Mouse (Mus musculus) MEL (cell line): ENCODE data around the gene Qdpr. TPM values are rescaled to one million over a fixed set of nuclear protein-coding genes. Genes with fewer than 3 reads are reported as not detected.

ENCODE experiments used
- DNase-seq: peaks from one replicate; pipeline ENCODE4 v3.0.0; 2011; ENCODE audit warnings: low read depth, low spot score
- H3K27ac ChIP-seq: 2 replicates; pipeline ENCODE4 v1.5.1; 2012; ENCODE audit warnings: low read depth, mild to moderate bottlenecking, control low read depth, low read length, moderate library complexity; ENCODE audit not compliant: control insufficient read depth
- H3K27me3 ChIP-seq, 2 experiments: fragments of 150-350 bp in 1 of 2; sonication (generic) in 1 of 2; 2 replicates each; pipeline ENCODE4 v1.6.1; 2012; ENCODE audit warnings: low read length in 2 of 2, mild to moderate bottlenecking in 2 of 2, improper control_type of control experiment in 1 of 2, moderate library complexity in 1 of 2; ENCODE audit not compliant: insufficient read depth in 2 of 2, control insufficient read depth in 1 of 2
- H3K36me3 ChIP-seq, 2 experiments: 2 replicates each; pipeline ENCODE4 v1.6.1; 2012 to 2014; ENCODE audit warnings: low read length in 2 of 2, improper control_type of control experiment in 1 of 2, inconsistent platforms in 1 of 2, mild to moderate bottlenecking in 1 of 2; ENCODE audit not compliant: insufficient read depth in 2 of 2, control insufficient read depth in 1 of 2
- H3K4me1 ChIP-seq, 2 experiments: fragments of 150-350 bp in 1 of 2; sonication (generic) in 1 of 2; 2 replicates each; pipeline ENCODE4 v1.6.1; 2012; ENCODE audit warnings: low read length in 2 of 2, improper control_type of control experiment in 1 of 2, mild to moderate bottlenecking in 1 of 2; ENCODE audit not compliant: insufficient read depth in 2 of 2, control insufficient read depth in 1 of 2
- H3K4me3 ChIP-seq, 2 experiments: fragments of 150-350 bp in 1 of 2; sonication (generic) in 1 of 2; 2 replicates each; pipeline ENCODE4 v1.5.1; 2012; ENCODE audit warnings: low read depth in 2 of 2, low read length in 2 of 2, mild to moderate bottlenecking in 2 of 2, moderate library complexity in 2 of 2, control low read depth in 1 of 2, improper control_type of control experiment in 1 of 2; ENCODE audit not compliant: control insufficient read depth in 1 of 2, insufficient read depth in 1 of 2
- H3K79me2 ChIP-seq: 2 replicates; pipeline ENCODE4 v1.6.1; 2012; ENCODE audit warnings: mild to moderate bottlenecking, low read length, moderate library complexity; ENCODE audit not compliant: control insufficient read depth, poor library complexity, insufficient read depth
- H3K9ac ChIP-seq: 2 replicates; pipeline ENCODE4 v1.6.1; 2012; ENCODE audit warnings: low read depth, mild to moderate bottlenecking, control low read depth, low read length, moderate library complexity; ENCODE audit not compliant: control insufficient read depth, poor library complexity, severe bottlenecking
- H3K9me3 ChIP-seq: fragments of 150-350 bp; sonication (generic); replicated peaks from 2 replicates; pipeline ENCODE4 v1.6.1; 2012; ENCODE audit warnings: mild to moderate bottlenecking, low read length, improper control_type of control experiment, moderate library complexity; ENCODE audit not compliant: insufficient read depth
- CHD1 ChIP-seq: IDR thresholded peaks from 2 replicates; pipeline ENCODE4 v1.6.1; 2012; ENCODE audit warnings: low read depth, mild to moderate bottlenecking, inconsistent platforms, low read length, improper control_type of control experiment
- EP300 ChIP-seq, 2 experiments: IDR thresholded peaks; 2 replicates each; pipeline ENCODE4 v1.6.1; 2011; ENCODE audit warnings: improper control_type of control experiment in 2 of 2, low read length in 2 of 2, low read depth in 1 of 2, mild to moderate bottlenecking in 1 of 2
- GATA1 ChIP-seq: IDR thresholded peaks from 2 replicates; pipeline ENCODE4 v1.6.1; 2011; ENCODE audit warnings: low read depth, low read length, improper control_type of control experiment
- MAFK ChIP-seq: IDR thresholded peaks from 2 replicates; pipeline ENCODE4 v1.6.1; 2011; ENCODE audit warnings: low read depth, mild to moderate bottlenecking, low read length, improper control_type of control experiment, borderline replicate concordance
- MXI1 ChIP-seq: IDR thresholded peaks from 2 replicates; pipeline ENCODE4 v1.6.1; 2011; ENCODE audit warnings: mild to moderate bottlenecking, low read depth, low read length, improper control_type of control experiment
- RAD21 ChIP-seq: IDR thresholded peaks from 2 replicates; pipeline ENCODE4 v1.6.1; 2011; ENCODE audit warnings: mild to moderate bottlenecking, low read depth, low read length, improper control_type of control experiment
- RCOR1 ChIP-seq: IDR thresholded peaks from 2 replicates; pipeline ENCODE4 v1.6.1; 2012; ENCODE audit warnings: low read depth, mild to moderate bottlenecking, inconsistent platforms, low read length, improper control_type of control experiment
- ZNF384 ChIP-seq: IDR thresholded peaks from 2 replicates; pipeline ENCODE4 v1.6.1; 2012; ENCODE audit warnings: low read depth, mild to moderate bottlenecking, inconsistent platforms, low read length, improper control_type of control experiment
- polyA plus RNA-seq, 2 experiments: library from polyadenylated mRNA; stranded (reverse) in 1 of 2; unstranded in 1 of 2; fragments of >175 nt in 1 of 2; fragments of >200 nt in 1 of 2; gene quantifications; 2 replicates each; pipeline versions ENCODE4 v1.2.1 to v1.2.4; 2012; ENCODE audit warnings: low replicate concordance in 2 of 2, low read depth in 1 of 2; ENCODE audit not compliant: insufficient read length in 2 of 2, insufficient read depth in 1 of 2, missing spikeins in 1 of 2
- total RNA-seq: library from RNA; depleted of rRNA; stranded (reverse); fragments of 300-350 nt; gene quantifications from 2 replicates; pipeline ENCODE4 v1.2.3, GENCODE M21; 2012; rRNA removed

Qdpr gene
- total and polyA plus RNA-seq, 3 experiments: 119 to 226 TPM; not detected in 1

DNA sequence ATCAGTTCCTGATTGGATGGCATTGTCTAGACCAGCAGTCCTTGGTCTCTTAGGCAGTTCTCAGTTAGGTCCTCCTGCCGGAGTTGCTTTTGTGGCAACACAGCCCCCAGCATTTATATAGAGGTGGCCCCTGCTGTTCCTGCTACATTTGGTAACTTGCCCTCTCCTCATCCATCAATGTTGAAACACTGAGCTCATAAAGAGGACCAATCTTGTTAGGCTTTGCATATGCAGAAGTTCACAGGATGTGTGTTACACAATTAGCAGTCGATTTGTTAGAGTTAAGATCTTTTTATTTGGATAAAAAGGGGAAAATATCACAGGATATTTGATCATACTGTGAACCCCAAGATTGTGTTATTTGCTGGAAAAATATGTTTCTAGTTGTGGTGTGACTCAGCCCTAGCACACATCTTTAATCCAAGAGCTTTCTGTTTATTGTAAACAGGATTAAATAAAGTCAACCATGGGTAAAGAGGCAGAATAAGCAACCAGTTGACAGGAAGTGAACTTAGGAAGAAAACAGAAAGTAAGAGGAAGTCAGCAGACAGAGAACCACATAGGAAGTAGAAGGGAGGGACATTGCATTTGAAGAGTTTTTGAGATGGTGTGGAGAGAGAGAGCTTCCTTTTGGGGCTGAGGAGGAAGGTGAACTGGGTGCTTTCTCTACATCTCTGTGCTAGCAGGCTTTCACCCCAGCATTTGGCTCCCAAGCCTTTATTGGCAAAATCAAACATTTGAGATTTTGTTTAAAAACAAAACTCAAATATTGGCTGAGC is 65.8 kb downstream of the Qdpr start:
- Histone ChIP-seq H3K4me1 (0 out of 4 replicates have a peak, but pooled peaks cover 0 to 5% of the 10 kb centered on the region in 2 experiments), H3K4me3 (no peak overlapping the region), H3K9me3 (no peaks in the 10 kb centered on the region), H3K27ac (no peak overlapping the region), H3K9ac (no peak overlapping the region), H3K79me2 (no peaks in the 10 kb centered on the region), H3K36me3 (peaks cover 0 to 5% of the 10 kb centered on the region in 2 experiments; a peak in 2 of 4 replicates)
- no peak for DNase-seq
- TF ChIP-seq EP300 (IDR thresholded peaks at IDR 0.05; ENCODE audit: low read depth in 1 of 2, low read length in 2 of 2) (no peak), RCOR1 (no peak), GATA1 (no peak), MXI1 (no peak), ZNF384 (no peak), CHD1 (no peak), RAD21 (no peak), MAFK (no peak)
- TF ChIP-seq, all 39 proteins: peak for 0
- H3K27me3 ChIP-seq: peaks cover 0 to 1% of the 10 kb centered on the region in 2 experiments; a peak in 1 of 4 replicates

Other genes starting within 250 kb of the Qdpr start
- not detected in 2 replicates for gene Clrn2, start 3.5 kb upstream of the Qdpr start, total RNA-seq
- gene Clrn2, start 3.5 kb upstream of the Qdpr start, polyA plus RNA-seq: not detected
- gene Lap3, start 43.1 kb upstream of the Qdpr start, total RNA-seq: 203 and 205 TPM in 2 replicates
- 100 to 1,000 TPM; 172 to 213 TPM for gene Lap3, start 43.1 kb upstream of the Qdpr start, polyA plus RNA-seq
- gene Med28, start 70.0 kb upstream of the Qdpr start, total RNA-seq: 192 and 195 TPM in 2 replicates
- 100 to 1,000 TPM in 1 of 2 experiments, not detected in 1; 177 TPM for gene Med28, start 70.0 kb upstream of the Qdpr start, polyA plus RNA-seq
- under 0.01 TPM in 1 of 2 replicates, not detected in the other for gene Fam184b, start 189.4 kb upstream of the Qdpr start, total RNA-seq
- under 1 TPM in 1 of 2 experiments, not detected in 1; 0.06 TPM for gene Fam184b, start 189.4 kb upstream of the Qdpr start, polyA plus RNA-seq
- 58.2 and 74.4 TPM in 2 replicates for gene Ncapg, start 219.7 kb upstream of the Qdpr start, total RNA-seq
- gene Ncapg, start 219.7 kb upstream of the Qdpr start, polyA plus RNA-seq: 10 to 100 TPM; 39.2 to 52.6 TPM